Mouse (Mus musculus) bone marrow macrophage, adult 2 months (primary cell): Measurements from ENCODE around the gene Atrn. TPM values are rescaled to one million over a fixed set of nuclear protein-coding genes. Genes with fewer than 3 reads are reported as not detected.

Experiments used
- H3K27ac ChIP-seq: 2 replicates; pipeline ENCODE4 v1.5.1; 2012; ENCODE audit warnings: low read depth, low read length; ENCODE audit not compliant: insufficient read depth
- H3K4me1 ChIP-seq: 2 replicates; pipeline ENCODE4 v1.6.1; 2012; ENCODE audit warnings: low read length; ENCODE audit not compliant: control insufficient read depth, insufficient read depth
- H3K4me3 ChIP-seq: 2 replicates; pipeline ENCODE4 v1.5.1; 2012; ENCODE audit warnings: mild to moderate bottlenecking, low read length, moderate library complexity; ENCODE audit not compliant: insufficient read depth
- CTCF ChIP-seq: IDR thresholded peaks from 2 replicates; pipeline ENCODE4 v1.5.1; 2012; ENCODE audit warnings: low read depth, mild to moderate bottlenecking, low read length, moderate library complexity
- POLR2A ChIP-seq: IDR thresholded peaks from 2 replicates; pipeline ENCODE4 v1.6.1; 2012; ENCODE audit warnings: mild to moderate bottlenecking, low read depth, low read length, borderline replicate concordance
- polyA plus RNA-seq: library from polyadenylated mRNA; stranded (reverse); fragments of >200 nt; gene quantifications from 2 replicates; pipeline ENCODE4 v1.2.4, GENCODE M21; 2012; ENCODE audit not compliant: missing spikeins, insufficient read depth, insufficient read length

Atrn gene
- polyA plus RNA-seq, 1 experiment: 11.5 TPM

- no peak for TF ChIP-seq CTCF
- Histone ChIP-seq H3K27ac (peak overlapping the region; percentile 70), H3K4me1 (peaks cover 22% of the 10 kb centered on the region), H3K4me3 (no peak overlapping the region)
These were observed 131.1 kb downstream of the Atrn start for GRCm38 (mm10) chr2:131037226-131037990.

GRCm38 (mm10) chr2:131038197-131038596 lies 131.9 kb downstream of the Atrn start:
- Histone ChIP-seq H3K4me3 (no peak overlapping the region), H3K27ac (no peak overlapping the region), H3K4me1 (peaks cover 22% of the 10 kb centered on the region)
- no peak for TF ChIP-seq CTCF

GRCm38 (mm10) chr2:131038675-131039074 lies 132.4 kb downstream of the Atrn start:
- TF ChIP-seq CTCF (no peak), POLR2A (no peak)
- no peak overlapping the region for H3K4me3 ChIP-seq
- H3K4me1 ChIP-seq: peaks cover 22% of the 10 kb centered on the region
- H3K27ac ChIP-seq: no peak overlapping the region

- no peak for TF ChIP-seq POLR2A
- no peak for TF ChIP-seq CTCF
- Histone ChIP-seq H3K4me1 (peaks cover 19% of the 10 kb centered on the region), H3K27ac (no peak overlapping the region), H3K4me3 (peak overlapping the region; percentile 58)
These were observed 134.8 kb downstream of the Atrn start for GRCm38 (mm10) chr2:131040854-131041825.

- H3K27ac ChIP-seq: no peak within 1 kb of the TSS
- no peak for TF ChIP-seq CTCF
- no peak for TF ChIP-seq POLR2A
- peaks cover 9% of the 10 kb centered on the region; the same call in 1 of the 2 replicates for H3K4me1 ChIP-seq
- no peak within 1 kb of the TSS for H3K4me3 ChIP-seq
These were observed 136.7 kb downstream of the Atrn start, which contains the start of gene Gfra4 for GRCm38 (mm10) chr2:131042988-131043387. Gene Gfra4 (minus strand): TSS chr2:131043088.

GRCm38 (mm10) chr2:131044354-131044852 lies 138.1 kb downstream of the Atrn start:
- H3K4me1 ChIP-seq: peaks cover 9% of the 10 kb centered on the region; the same call in 1 of the 2 replicates
- TF ChIP-seq CTCF (no peak), POLR2A (no peak)

GRCm38 (mm10) chr2:131044989-131045720 lies 138.9 kb downstream of the Atrn start:
- peaks cover 9% of the 10 kb centered on the region; the same call in 1 of the 2 replicates for H3K4me1 ChIP-seq
- no peak overlapping the region for H3K4me3 ChIP-seq
- TF ChIP-seq CTCF (no peak), POLR2A (no peak)
- no peak overlapping the region for H3K27ac ChIP-seq

More at GRCm38 (mm10) chr2:131044354-131044852, 138.1 kb downstream of the Atrn start:
- Histone ChIP-seq H3K4me3 (no peak overlapping the region), H3K27ac (no peak overlapping the region)

GRCm38 (mm10) chr2:131046025-131046424 lies 139.7 kb downstream of the Atrn start:
- no peak for TF ChIP-seq POLR2A
- TF ChIP-seq CTCF: no peak
- Histone ChIP-seq H3K4me1 (peaks cover 9% of the 10 kb centered on the region; the same call in 1 of the 2 replicates), H3K4me3 (no peak overlapping the region), H3K27ac (no peak overlapping the region)

GRCm38 (mm10) chr2:131052043-131052442 lies 145.7 kb downstream of the Atrn start:
- peaks cover 15% of the 10 kb centered on the region for H3K4me1 ChIP-seq

More at GRCm38 (mm10) chr2:131052043-131052442, 145.7 kb downstream of the Atrn start:
- TF ChIP-seq POLR2A (no peak), CTCF (no peak)
- H3K4me3 ChIP-seq: no peak overlapping the region
- no peak overlapping the region for H3K27ac ChIP-seq
